Mouse (Mus musculus): Measurements from ENCODE around the gene Fkbpl.

DNA sequence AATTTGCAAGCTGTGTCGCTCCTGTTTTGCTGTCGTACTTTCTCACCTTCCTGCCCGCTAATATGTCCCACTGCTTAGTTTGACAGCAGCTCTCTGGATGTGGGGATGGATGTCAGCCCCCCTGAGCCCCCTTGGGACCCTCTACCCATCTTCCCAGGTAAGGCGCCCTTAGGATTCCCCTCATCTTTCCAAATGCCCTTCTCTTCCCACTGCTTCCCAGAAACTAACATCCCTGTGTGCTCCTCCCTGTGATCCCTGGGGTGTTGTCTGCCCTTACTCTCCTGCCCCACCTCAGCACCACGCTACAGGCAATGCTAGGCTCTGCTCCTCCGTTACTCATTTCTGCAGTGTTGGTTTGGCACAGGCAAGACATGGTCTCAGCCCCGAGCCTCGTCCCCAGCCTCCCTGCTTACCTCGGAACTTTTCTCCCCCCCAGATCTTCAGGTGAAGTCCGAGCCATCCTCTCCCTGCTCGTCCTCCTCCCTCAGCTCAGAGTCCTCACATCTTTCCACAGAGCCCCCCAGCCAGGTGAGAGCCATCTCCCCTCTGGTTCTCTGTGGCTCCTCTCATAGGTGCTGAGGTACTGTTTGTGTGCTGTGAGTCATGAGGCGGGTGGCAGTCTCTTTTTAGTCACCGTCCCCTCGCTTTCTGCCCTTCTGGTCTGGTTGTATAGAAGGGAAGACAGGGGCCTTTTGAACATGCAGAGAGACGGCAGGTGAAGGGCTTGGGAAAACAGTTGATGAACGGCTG is 3.8 kb downstream of the Fkbpl start:
- TF ChIP-seq TAL1 (conservative IDR thresholded peaks at IDR 0.05; ENCODE audit: low read depth, low read length) (no peak), CTCF (IDR thresholded peaks at IDR 0.05; ENCODE audit: low read depth, low read length) (no peak), GATA1 (IDR thresholded peaks at IDR 0.05; ENCODE audit: borderline replicate concordance, low read length) (no peak), POLR2AphosphoS5 (IDR thresholded peaks at IDR 0.05; ENCODE audit: insufficient replicate concordance, low read depth, low read length) (no peak)
